Mouse (Mus musculus): ENCODE results near the gene Arhgap6. TPM values are rescaled to one million over a fixed set of nuclear protein-coding genes. Genes with fewer than 3 reads are reported as not detected.

The Arhgap6 gene
- 1 to 10 TPM; 2.9 to 3.2 (median 3.0) TPM for total RNA-seq (2022)

GRCm38 (mm10) chrX:168794974-168795858, at the start of gene Arhgap6:
TSS of gene Arhgap6 (plus strand) at chrX:168795099.
- DNase-seq (ENCODE audit: low spot score), result peak; percentile 28

- peak; percentile 1 for DNase-seq (ENCODE audit: low spot score)
Measured at GRCm38 (mm10) chrX:168747011-168747410, 47.9 kb upstream of the Arhgap6 start.

GRCm38 (mm10) chrX:168795859-168796848, 1.3 kb downstream of the Arhgap6 start:
- no peak for DNase-seq (ENCODE audit: low spot score)

GRCm38 (mm10) chrX:168804677-168805076, 9.8 kb downstream of the Arhgap6 start:
- no peak for DNase-seq (ENCODE audit: low spot score)

GRCm38 (mm10) chrX:168810513-168811265, 15.8 kb downstream of the Arhgap6 start:
- no peak for DNase-seq (ENCODE audit: low spot score)

- no peak for DNase-seq (ENCODE audit: low spot score)
Measured at GRCm38 (mm10) chrX:168818858-168819257, 24.0 kb downstream of the Arhgap6 start.

GRCm38 (mm10) chrX:168824166-168824565, 29.3 kb downstream of the Arhgap6 start:
- no peak for DNase-seq (ENCODE audit: low spot score)

GRCm38 (mm10) chrX:168832343-168832742, 37.4 kb downstream of the Arhgap6 start:
- DNase-seq (ENCODE audit: low spot score), result peak; percentile 9

GRCm38 (mm10) chrX:168848062-168848461, 53.2 kb downstream of the Arhgap6 start:
- no peak for DNase-seq (ENCODE audit: low spot score)

GRCm38 (mm10) chrX:168874688-168875087, 79.8 kb downstream of the Arhgap6 start:
- DNase-seq (ENCODE audit: low spot score), result no peak

GRCm38 (mm10) chrX:168903557-168903956, 108.7 kb downstream of the Arhgap6 start:
- DNase-seq (ENCODE audit: low spot score), result no peak

GRCm38 (mm10) chrX:168904086-168904485, 109.2 kb downstream of the Arhgap6 start:
- no peak for DNase-seq (ENCODE audit: low spot score)

GRCm38 (mm10) chrX:168907586-168907985, 112.7 kb downstream of the Arhgap6 start:
- DNase-seq (ENCODE audit: low spot score), result peak; percentile 14

GRCm38 (mm10) chrX:168913519-168913918, 118.6 kb downstream of the Arhgap6 start:
- no peak for DNase-seq (ENCODE audit: low spot score)

GRCm38 (mm10) chrX:168920942-168921341, 126.0 kb downstream of the Arhgap6 start:
- DNase-seq (ENCODE audit: low spot score), result no peak

GRCm38 (mm10) chrX:168932420-168932819, 137.5 kb downstream of the Arhgap6 start:
- no peak for DNase-seq (ENCODE audit: low spot score)

- peak; percentile 19 for DNase-seq (ENCODE audit: low spot score)
Measured at GRCm38 (mm10) chrX:168935447-168935846, 140.5 kb downstream of the Arhgap6 start.

GRCm38 (mm10) chrX:168937941-168938340, 143.0 kb downstream of the Arhgap6 start:
- DNase-seq (ENCODE audit: low spot score), result no peak

- DNase-seq (ENCODE audit: low spot score), result no peak
Measured at GRCm38 (mm10) chrX:168941684-168942083, 146.8 kb downstream of the Arhgap6 start.

GRCm38 (mm10) chrX:168943217-168943616, 148.3 kb downstream of the Arhgap6 start:
- DNase-seq (ENCODE audit: low spot score), result no peak

GRCm38 (mm10) chrX:168975444-168975843, 180.5 kb downstream of the Arhgap6 start:
- no peak for DNase-seq (ENCODE audit: low spot score)
